26 mouse cellular contexts compared by ENCODE assay signal in genomic region chr6:20598783-20599182, GRCm38 (mm10).
DNase-seq lines count a peak whose midpoint lies in the region; ATAC-seq lines count a peak whose summit lies in the region.
"Had no signal": no experiment of that assay in that cellular context is flagged by ENCODE, and none has a peak within 500 bp of the region (broad histone marks: within the 10 kb centered on the region; RNA-seq: fewer than 3 reads in every experiment).

No protein-coding gene starts in this region.

- H3K4me3 ChIP-seq in hindbrain, embryonic 14.5 days (replicated peaks; ENCODE audit: low read length): no peak overlapping the region
- no peak overlapping the region for H3K4me3 ChIP-seq in hindbrain, embryonic 13.5 days
- H3K4me3 ChIP-seq in neural tube, embryonic 12.5 days: no peak overlapping the region
- no peak overlapping the region for H3K4me3 ChIP-seq in forebrain, embryonic 12.5 days (replicated peaks)
- H3K4me3 ChIP-seq in embryonic facial prominence, embryonic 10.5 days: no peak overlapping the region
- H3K4me3 ChIP-seq: erythroblast, embryonic 14.5 days; heart, adult 2 months; heart, embryonic 13.5 days; limb, embryonic 12.5 days; liver, embryonic 15.5 days had no signal

- H3K9ac ChIP-seq in hindbrain, embryonic 14.5 days: no peak overlapping the region
- H3K9ac ChIP-seq in hindbrain, embryonic 13.5 days: no peak overlapping the region
- H3K9ac ChIP-seq in neural tube, embryonic 12.5 days: no peak overlapping the region
- H3K9ac ChIP-seq in forebrain, embryonic 12.5 days: no peak overlapping the region
- H3K9ac ChIP-seq: heart, embryonic 13.5 days; limb, embryonic 12.5 days; liver, embryonic 15.5 days; lung, embryonic 14.5 days had no signal

- H3K27ac ChIP-seq in hindbrain, embryonic 14.5 days: no peak overlapping the region
- no peak overlapping the region for H3K27ac ChIP-seq in hindbrain, embryonic 13.5 days
- no peak overlapping the region for H3K27ac ChIP-seq in neural tube, embryonic 12.5 days
- H3K27ac ChIP-seq in forebrain, embryonic 12.5 days: no peak overlapping the region
- H3K27ac ChIP-seq in embryonic facial prominence, embryonic 10.5 days (replicated peaks): no peak overlapping the region
- H3K27ac ChIP-seq: heart, adult 2 months; heart, embryonic 13.5 days; kidney, postnatal 0 days; limb, embryonic 12.5 days; liver, embryonic 15.5 days had no signal

- no peaks in the 10 kb centered on the region for H3K9me3 ChIP-seq in hindbrain, embryonic 14.5 days (ENCODE audit: control insufficient read depth, low read length)
- no peaks in the 10 kb centered on the region for H3K9me3 ChIP-seq in hindbrain, embryonic 13.5 days
- H3K9me3 ChIP-seq in neural tube, embryonic 12.5 days: no peaks in the 10 kb centered on the region
- no peaks in the 10 kb centered on the region for H3K9me3 ChIP-seq in forebrain, embryonic 12.5 days
- no peaks in the 10 kb centered on the region for H3K9me3 ChIP-seq in embryonic facial prominence, embryonic 10.5 days
- H3K9me3 ChIP-seq: heart, embryonic 13.5 days; limb, embryonic 12.5 days; liver, embryonic 15.5 days had no signal

- no peak overlapping the region for H3K4me2 ChIP-seq in hindbrain, embryonic 14.5 days (replicated peaks)
- H3K4me2 ChIP-seq in hindbrain, embryonic 13.5 days: no peak overlapping the region
- H3K4me2 ChIP-seq in neural tube, embryonic 12.5 days (replicated peaks): no peak overlapping the region
- H3K4me2 ChIP-seq in forebrain, embryonic 12.5 days: no peak overlapping the region
- H3K4me2 ChIP-seq: heart, embryonic 13.5 days; limb, embryonic 12.5 days; liver, embryonic 15.5 days; lung, embryonic 14.5 days had no signal

- no peaks in the 10 kb centered on the region for H3K27me3 ChIP-seq in hindbrain, embryonic 14.5 days (ENCODE audit: control insufficient read depth, insufficient read depth, low read length)
- H3K27me3 ChIP-seq in hindbrain, embryonic 13.5 days: no peaks in the 10 kb centered on the region
- no peaks in the 10 kb centered on the region for H3K27me3 ChIP-seq in neural tube, embryonic 12.5 days (replicated peaks)
- H3K27me3 ChIP-seq in forebrain, embryonic 12.5 days: no peaks in the 10 kb centered on the region
- H3K27me3 ChIP-seq in embryonic facial prominence, embryonic 10.5 days (replicated peaks; ENCODE audit: low read depth, poor library complexity, severe bottlenecking): no peaks in the 10 kb centered on the region
- H3K27me3 ChIP-seq: heart, embryonic 13.5 days; limb, embryonic 12.5 days; liver, embryonic 15.5 days had no signal

- H3K36me3 ChIP-seq in hindbrain, embryonic 14.5 days (replicated peaks; ENCODE audit: control insufficient read depth, insufficient read depth): no peaks in the 10 kb centered on the region
- no peaks in the 10 kb centered on the region for H3K36me3 ChIP-seq in hindbrain, embryonic 13.5 days
- no peaks in the 10 kb centered on the region for H3K36me3 ChIP-seq in neural tube, embryonic 12.5 days
- H3K36me3 ChIP-seq in forebrain, embryonic 12.5 days (replicated peaks): no peaks in the 10 kb centered on the region
- H3K36me3 ChIP-seq in embryonic facial prominence, embryonic 10.5 days (replicated peaks): no peaks in the 10 kb centered on the region
- H3K36me3 ChIP-seq: heart, embryonic 13.5 days; limb, embryonic 12.5 days; liver, embryonic 15.5 days had no signal

- WGBS in hindbrain, embryonic 14.5 days: 45% methylated on average over 1 of the region's 1 CpGs
- 41% methylated on average over 1 of the region's 1 CpGs for WGBS in hindbrain, embryonic 13.5 days
- WGBS in neural tube, embryonic 12.5 days: 27% methylated on average over 1 of the region's 1 CpGs
- WGBS in forebrain, embryonic 12.5 days: 20% methylated on average over 1 of the region's 1 CpGs
- WGBS in embryonic facial prominence, embryonic 10.5 days: 45% methylated on average over 1 of the region's 1 CpGs

- ATAC-seq in hindbrain, embryonic 14.5 days (ENCODE audit: low FRiP score): no peak
- ATAC-seq in hindbrain, embryonic 13.5 days (ENCODE audit: low FRiP score): no peak
- 0 out of 2 replicates have a peak, but pooled peaks have one; percentile 9 for ATAC-seq in neural tube, embryonic 12.5 days (ENCODE audit: low FRiP score, low read depth)
- ATAC-seq in forebrain, embryonic 12.5 days (ENCODE audit: low FRiP score): peak; percentile 84; the same call in 1 of the 2 replicates
- ATAC-seq: CD4-positive, CD25-positive, alpha-beta regulatory T cell, adult 4 months; intestine, embryonic 16.5 days had no signal

- intact Hi-C loops in gastrocnemius, postnatal 36 days (cut with DNase I): no loop called here

- H3K4me1 ChIP-seq in hindbrain, embryonic 14.5 days (replicated peaks; ENCODE audit: control insufficient read depth, insufficient read depth, low read length): no peaks in the 10 kb centered on the region
- no peaks in the 10 kb centered on the region for H3K4me1 ChIP-seq in hindbrain, embryonic 13.5 days (replicated peaks)
- H3K4me1 ChIP-seq in neural tube, embryonic 12.5 days: no peaks in the 10 kb centered on the region
- H3K4me1 ChIP-seq in forebrain, embryonic 12.5 days: no peaks in the 10 kb centered on the region
- no peaks in the 10 kb centered on the region for H3K4me1 ChIP-seq in embryonic facial prominence, embryonic 10.5 days
- H3K4me1 ChIP-seq: heart, embryonic 13.5 days; limb, embryonic 12.5 days; liver, embryonic 15.5 days had no signal

- DNase-seq in hindbrain, embryonic 14.5 days (ENCODE audit: low spot score): peak; percentile 19
- DNase-seq in neural tube, embryonic 10.5 days (ENCODE audit: extremely low spot score, low spot score): no peak
- no peak for DNase-seq in embryonic facial prominence, embryonic 10.5 days (ENCODE audit: low spot score)
- no peak for DNase-seq in gastrocnemius, postnatal 36 days
- DNase-seq: adrenal gland, postnatal 25 days; cerebellum, adult 18-20 months; cerebellum, postnatal 10 days; gastrocnemius, postnatal 25 days; heart, adult 2 months; heart, postnatal 10 days; kidney, adult 8-10 months; kidney, postnatal 4 days; layer of hippocampus, postnatal 36 days; lung, embryonic 14.5 days; lung, postnatal 14 days; thymus, postnatal 4 days had no signal

Comparison
In these comparisons a context has a peak if more than half of its experiments do, and no peak if none do; other contexts are left out.
1. ATAC-seq: peak in neural tube, embryonic 12.5 days (single experiment) and forebrain, embryonic 12.5 days (single experiment); none in hindbrain, embryonic 14.5 days (single experiment) and hindbrain, embryonic 13.5 days (single experiment).